Mouse (Mus musculus): ENCODE measurements around the gene Wdr25. TPM values are rescaled to one million over a fixed set of nuclear protein-coding genes. Genes with fewer than 3 reads are reported as not detected.

The Wdr25 gene
- total and polyA plus RNA-seq, 3 experiments = 8.3 to 12.4 (median 10.8) TPM

DNA sequence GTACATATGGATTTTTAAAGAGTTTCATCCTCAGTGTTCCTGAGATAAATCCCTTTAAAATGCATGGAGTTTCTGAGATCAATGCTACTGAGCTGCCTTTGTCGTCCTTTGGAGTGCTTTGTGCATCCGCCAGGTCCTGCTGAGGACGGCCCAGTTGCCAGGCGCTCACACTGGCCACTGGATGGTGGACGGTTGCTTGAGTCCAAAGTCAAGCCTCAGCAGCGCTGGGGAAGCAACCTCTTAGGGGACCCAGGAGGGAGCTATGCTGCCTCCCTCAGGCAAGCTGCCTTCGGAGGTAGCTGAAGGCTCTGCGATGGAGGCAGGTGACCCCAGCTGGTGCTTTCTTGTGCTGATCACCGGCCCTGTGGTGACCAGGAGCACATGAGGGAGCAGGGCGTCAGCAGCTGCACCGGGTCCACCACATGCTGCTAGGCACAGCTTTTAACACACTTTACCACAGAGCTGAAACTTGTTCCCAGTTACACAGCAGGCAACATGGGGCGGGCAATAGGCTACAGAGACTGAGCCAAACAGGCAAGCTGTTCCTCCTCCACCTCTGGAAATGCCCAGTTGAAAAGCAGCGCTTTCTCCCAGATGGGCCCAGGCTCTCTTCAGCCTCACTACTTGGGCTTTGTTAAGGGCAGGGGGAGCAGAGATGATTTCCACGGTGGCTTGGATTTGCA is 12.3 kb downstream of the Wdr25 start:
- no peaks in the 10 kb centered on the region for H3K27me3 ChIP-seq (replicated peaks)
- no peak overlapping the region for H3K4me3 ChIP-seq (replicated peaks in 1 of 3; ENCODE audit: low read depth in 2 of 3, low read length in 2 of 3, poor library complexity in 1 of 3)
- no peaks in the 10 kb centered on the region for H3K79me2 ChIP-seq (replicated peaks; ENCODE audit: control insufficient read depth, extremely low read depth, insufficient read depth, poor library complexity, severe bottlenecking)
- H3K9me3 ChIP-seq (replicated peaks; ENCODE audit: low read length) = no peaks in the 10 kb centered on the region
- no peak overlapping the region for H3K4me2 ChIP-seq (ENCODE audit: insufficient read depth, low read depth, poor library complexity, severe bottlenecking)
- in situ Hi-C loops (cut with MboI; ENCODE audit: low pct_ligation_motif_present, low pct_unique_long_range_greater_than_20kb, low sequenced_read_pairs) = loop anchor here (10.0 kb wide), 1 partner anchor 409 kb away; no protein-coding TSS in a partner anchor
- dilution Hi-C loops (cut with MboI; ENCODE audit: extremely low pct_ligation_motif_present, extremely low pct_unique_long_range_greater_than_20kb, low sequenced_read_pairs) = no loop called here
- peaks cover 0 to 69% of the 10 kb centered on the region in 2 experiments for H3K36me3 ChIP-seq (replicated peaks in 1 of 2; ENCODE audit: control insufficient read depth in 1 of 2, insufficient read depth in 1 of 2, low read length in 1 of 2)
- H3K9ac ChIP-seq (ENCODE audit: insufficient read depth, low read depth) = no peak overlapping the region
- DNase-seq (ENCODE audit: extremely low read depth) = no peak
- TF ChIP-seq ZC3H11A (IDR thresholded peaks at IDR 0.05; ENCODE audit: low read depth, low read length) (no peak), SIN3A (IDR thresholded peaks at IDR 0.05; ENCODE audit: low read length) (no peak), GABPA (IDR thresholded peaks at IDR 0.05; ENCODE audit: insufficient replicate concordance, low read depth, low read length) (no peak), PAX5 (IDR thresholded peaks at IDR 0.05; ENCODE audit: low read length) (no peak), NRF1 (IDR thresholded peaks at IDR 0.05; ENCODE audit: low read depth, low read length) (no peak), JUN (IDR thresholded peaks at IDR 0.05; ENCODE audit: insufficient read depth, low read depth, low read length) (no peak), ETS1 (conservative IDR thresholded peaks at IDR 0.05; ENCODE audit: low read depth, low read length) (no peak), ZMIZ1 (IDR thresholded peaks at IDR 0.05; ENCODE audit: low read depth, low read length) (no peak), BHLHE40 (IDR thresholded peaks at IDR 0.05; ENCODE audit: low read depth, low read length) (no peak), HCFC1 (IDR thresholded peaks at IDR 0.05; ENCODE audit: low read depth, low read length) (no peak), JUND (conservative IDR thresholded peaks at IDR 0.05; ENCODE audit: low read depth, low read length) (no peak), RCOR1 (conservative IDR thresholded peaks at IDR 0.05; ENCODE audit: low read depth, low read length) (no peak), IRF4 (IDR thresholded peaks at IDR 0.05; ENCODE audit: low read depth, low read length) (no peak), RAD21 (IDR thresholded peaks at IDR 0.05; ENCODE audit: low read depth, low read length) (no peak), USF2 (conservative IDR thresholded peaks at IDR 0.05; ENCODE audit: low read depth, low read length) (no peak), ZNF384 (IDR thresholded peaks at IDR 0.05; ENCODE audit: low read depth, low read length) (no peak), TBP (conservative IDR thresholded peaks at IDR 0.05; ENCODE audit: low read depth, low read length) (no peak)
- no peak overlapping the region for H3K27ac ChIP-seq (ENCODE audit: insufficient read depth, low read depth)
- peaks cover 0 to 9% of the 10 kb centered on the region in 2 experiments; a peak in 2 of 4 replicates for H3K4me1 ChIP-seq (ENCODE audit: control insufficient read depth in 1 of 2, insufficient read depth in 2 of 2)

GRCm38 (mm10) chr12:108906398-108906797 is 13.0 kb downstream of the Wdr25 start:
- dilution Hi-C loops (cut with MboI; ENCODE audit: extremely low pct_ligation_motif_present, extremely low pct_unique_long_range_greater_than_20kb, low sequenced_read_pairs) = no loop called here
- in situ Hi-C loops (cut with MboI; ENCODE audit: low pct_ligation_motif_present, low pct_unique_long_range_greater_than_20kb, low sequenced_read_pairs) = loop anchor here (10.0 kb wide), 1 partner anchor 408 kb away; no protein-coding TSS in a partner anchor

More at GRCm38 (mm10) chr12:108906398-108906797, 13.0 kb downstream of the Wdr25 start:
- Histone ChIP-seq H3K9me3 (replicated peaks; ENCODE audit: low read length) (no peaks in the 10 kb centered on the region), H3K4me2 (ENCODE audit: insufficient read depth, low read depth, poor library complexity, severe bottlenecking) (no peak overlapping the region), H3K9ac (ENCODE audit: insufficient read depth, low read depth) (no peak overlapping the region), H3K27ac (ENCODE audit: insufficient read depth, low read depth) (no peak overlapping the region), H3K27me3 (replicated peaks) (no peaks in the 10 kb centered on the region), H3K36me3 (replicated peaks in 1 of 2; ENCODE audit: control insufficient read depth in 1 of 2, insufficient read depth in 1 of 2, low read length in 1 of 2) (peaks cover 0 to 66% of the 10 kb centered on the region in 2 experiments), H3K79me2 (replicated peaks; ENCODE audit: control insufficient read depth, extremely low read depth, insufficient read depth, poor library complexity, severe bottlenecking) (no peaks in the 10 kb centered on the region), H3K4me3 (replicated peaks in 1 of 3; ENCODE audit: low read depth in 2 of 3, low read length in 2 of 3, poor library complexity in 1 of 3) (no peak overlapping the region), H3K4me1 (ENCODE audit: control insufficient read depth in 1 of 2, insufficient read depth in 2 of 2) (peaks cover 0 to 14% of the 10 kb centered on the region in 2 experiments; a peak in 2 of 4 replicates)
- DNase-seq (ENCODE audit: extremely low read depth) = no peak
- TF ChIP-seq RCOR1 (conservative IDR thresholded peaks at IDR 0.05; ENCODE audit: low read depth, low read length) = no peak
- no peak for TF ChIP-seq CTCF (conservative IDR thresholded peaks at IDR 0.05 in 1 of 2, IDR thresholded peaks at IDR 0.05 in 1 of 2; ENCODE audit: low read depth in 2 of 2, low read length in 2 of 2)
- no peak for TF ChIP-seq MAZ (IDR thresholded peaks at IDR 0.05; ENCODE audit: low read depth, low read length)
- no peak for TF ChIP-seq MAX (IDR thresholded peaks at IDR 0.05; ENCODE audit: low read length)
- no peak for TF ChIP-seq MYC (IDR thresholded peaks at IDR 0.05; ENCODE audit: low read depth, low read length)
- no peak for TF ChIP-seq USF2 (conservative IDR thresholded peaks at IDR 0.05; ENCODE audit: low read depth, low read length)
